Mouse (Mus musculus) T-helper 17 cell (primary cell): ENCODE results near the gene Keap1.
"Not testable (repeated sequence)": the region's sequence is repeated elsewhere in the genome, so short reads cannot be mapped to it uniquely, and the experiment has no call there.

Source experiments
- in situ Hi-C, 2 experiments: fragments of 300-600 bp; cut with MboI, MseI; formaldehyde crosslinking; loops; 1 replicate in 1 of 2; 2 replicates in 1 of 2; pipeline ENCODE4 v1.15.1; 2025; ENCODE audit warnings: high pct_unique_total_duplicates in 2 of 2

The Keap1 gene

DNA sequence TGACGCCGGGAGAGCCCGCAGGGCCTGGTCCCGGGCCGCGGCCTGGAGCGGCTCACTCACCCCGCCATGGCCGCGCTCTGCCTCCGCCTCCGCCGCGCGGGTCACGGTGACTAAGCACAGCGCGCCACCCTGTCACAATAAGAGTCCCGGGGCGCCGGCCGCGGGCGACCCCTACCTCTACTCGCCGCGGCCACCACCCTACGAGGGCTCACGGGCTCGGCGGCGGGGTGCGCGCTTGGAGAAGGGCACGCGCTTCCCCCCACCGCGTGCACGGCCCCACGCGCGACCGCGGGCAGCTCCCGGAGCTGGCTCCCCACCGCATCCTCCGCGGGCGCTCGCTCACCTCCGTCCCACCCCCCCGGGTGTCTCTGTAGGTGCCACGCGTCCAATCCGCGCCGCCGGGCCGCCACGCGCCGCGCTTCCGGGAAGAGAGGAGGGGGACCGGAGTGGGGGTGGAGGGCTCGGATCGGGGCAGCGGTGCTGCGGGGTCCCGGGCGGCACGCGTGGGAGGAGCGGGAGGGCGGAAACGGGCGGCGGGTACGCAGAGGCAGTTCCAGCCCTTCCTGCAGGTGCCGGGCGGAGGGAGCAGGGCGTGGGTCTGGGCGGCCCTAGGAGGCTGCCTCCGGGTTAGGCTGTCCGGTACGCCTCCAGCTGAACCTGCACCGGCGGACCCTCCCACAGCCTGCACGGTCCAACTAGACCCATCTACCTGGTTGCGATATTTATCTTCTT lies at the start of gene Keap1:
Keap1 (minus strand) TSS at position 629 of the 732 bp plus-strand sequence.
- in situ Hi-C loops: no loop called here

DNA sequence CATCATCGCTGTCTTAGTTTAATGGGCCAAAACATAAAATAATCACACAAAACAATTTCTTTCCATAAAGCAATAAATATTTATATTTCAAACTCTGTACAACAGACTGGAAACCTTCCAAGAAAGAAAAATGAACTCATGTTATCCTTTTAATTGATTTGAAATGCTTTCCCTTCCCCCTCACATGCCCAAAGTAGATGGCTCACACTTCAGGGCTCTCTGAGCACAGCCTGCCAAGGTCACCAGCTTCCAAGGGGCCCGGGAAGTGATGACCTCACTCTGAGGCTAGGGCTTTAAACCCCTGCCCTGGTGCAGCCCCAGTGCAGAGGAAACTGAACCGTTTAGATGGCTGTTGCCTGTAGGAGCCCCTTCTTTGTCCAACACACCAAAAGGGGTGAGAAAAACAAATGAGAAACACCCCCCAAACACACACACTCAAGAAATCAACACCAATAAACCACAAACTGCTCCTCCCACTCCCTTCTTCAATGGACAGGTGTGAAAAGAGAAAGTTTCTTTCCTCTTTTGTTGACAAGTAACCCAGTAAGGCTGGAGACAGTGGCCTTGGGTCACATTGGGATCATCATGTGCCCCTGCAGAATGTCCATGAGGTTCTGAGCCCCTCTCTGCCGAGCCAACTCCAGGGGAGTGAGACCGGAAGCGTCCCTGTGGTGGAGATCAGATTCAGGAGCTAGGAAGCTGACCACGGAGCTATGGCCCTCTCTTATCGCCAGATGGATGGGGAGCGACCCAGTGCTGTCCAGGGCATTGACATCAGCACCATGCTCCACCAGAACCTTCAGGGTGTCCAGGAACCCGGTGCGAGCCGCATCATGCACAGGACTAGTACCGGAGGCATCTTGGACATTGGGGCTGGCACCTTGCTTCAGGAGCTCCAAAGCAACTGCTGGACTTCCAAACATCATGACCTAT lies 49.5 kb upstream of the Keap1 start:
- in situ Hi-C loops: no loop called here

- in situ Hi-C loops: no loop called here
Observed at GRCm38 (mm10) chr9:21287571-21288402, 48.6 kb upstream of the Keap1 start, which contains the start of gene Kri1. Kri1 (minus strand) TSS chr9:21287969.

DNA sequence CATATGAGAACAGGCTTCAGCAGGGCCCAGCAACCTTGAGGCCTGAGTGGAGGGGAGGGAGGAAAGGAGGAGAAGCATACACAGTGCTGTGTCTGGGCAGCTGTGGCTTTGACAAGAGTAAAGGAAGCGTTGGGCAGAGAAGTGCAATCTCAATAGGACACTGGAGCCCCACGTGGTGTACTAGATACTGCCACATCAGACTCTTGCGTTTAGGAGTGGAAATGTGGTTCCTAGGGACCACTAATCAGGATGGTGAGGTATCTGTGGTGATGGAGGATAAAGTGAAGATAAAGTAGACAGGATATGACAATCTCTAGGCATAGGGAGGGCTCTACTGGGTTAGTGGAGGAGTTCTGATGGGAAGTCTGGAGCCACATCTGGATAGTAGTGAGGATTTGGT lies 47.6 kb upstream of the Keap1 start:
- in situ Hi-C loops: no loop called here

DNA sequence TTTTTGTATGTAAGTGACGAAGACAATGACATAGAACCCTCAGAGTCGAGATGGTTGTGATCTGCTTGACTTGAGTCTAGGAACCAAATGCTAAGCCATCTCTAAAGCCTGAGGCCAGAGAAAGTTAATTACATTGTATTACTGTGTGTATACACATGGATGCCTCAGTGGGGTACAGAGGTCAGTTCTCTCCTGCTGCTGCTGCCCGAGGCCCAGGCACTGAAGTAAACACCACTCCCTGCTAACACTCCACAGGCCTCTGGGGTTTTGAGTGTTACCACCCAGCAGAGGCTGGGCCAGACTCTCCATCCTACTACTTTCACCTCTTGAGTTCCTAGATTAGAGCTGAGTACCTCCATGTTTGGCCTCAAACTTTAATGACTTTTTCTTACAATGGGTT lies 44.8 kb upstream of the Keap1 start:
- in situ Hi-C loops: no loop called here

- in situ Hi-C loops: no loop called here
Observed at GRCm38 (mm10) chr9:21283591-21283990, 44.4 kb upstream of the Keap1 start.

GRCm38 (mm10) chr9:21277776-21278175 lies 38.6 kb upstream of the Keap1 start:
- in situ Hi-C loops: no loop called here

- in situ Hi-C loops: no loop called here
Observed at GRCm38 (mm10) chr9:21276307-21276706, 37.1 kb upstream of the Keap1 start.

GRCm38 (mm10) chr9:21275727-21276126 lies 36.6 kb upstream of the Keap1 start:
- in situ Hi-C loops: no loop called here

DNA sequence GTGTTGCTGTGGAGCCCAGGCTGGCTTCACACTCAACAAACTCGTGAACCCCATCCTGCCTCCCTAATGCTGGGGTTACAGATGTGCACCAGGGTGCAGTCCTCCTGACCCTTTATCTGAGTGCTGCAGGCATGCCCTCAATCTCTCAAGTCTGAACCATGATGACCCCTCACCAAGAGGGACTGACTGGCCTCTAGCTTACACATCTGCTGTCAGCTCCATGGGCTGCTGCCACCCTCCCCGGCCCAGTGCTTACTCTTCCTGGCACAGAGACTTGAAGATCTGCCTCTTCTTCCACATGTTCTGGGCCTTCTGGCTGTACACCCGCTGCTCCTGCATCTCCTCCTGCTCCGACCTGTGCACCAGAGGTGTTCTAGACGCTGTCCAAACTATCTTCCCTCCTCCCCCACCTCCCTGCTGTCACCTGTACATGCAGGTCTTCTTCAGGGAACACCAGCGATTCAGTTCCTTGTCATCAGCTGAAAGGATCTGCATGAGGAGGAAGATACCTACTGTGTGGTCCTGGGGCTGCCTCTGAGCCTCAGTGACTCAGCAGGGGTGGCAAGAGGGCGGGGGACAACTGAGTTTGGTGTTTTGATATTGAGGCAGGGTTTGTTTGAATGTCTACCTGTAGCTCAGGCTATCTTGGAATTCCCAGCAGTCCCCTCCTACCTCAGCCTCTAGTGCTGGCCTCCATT lies 36.0 kb upstream of the Keap1 start:
- in situ Hi-C loops: no loop called here

DNA sequence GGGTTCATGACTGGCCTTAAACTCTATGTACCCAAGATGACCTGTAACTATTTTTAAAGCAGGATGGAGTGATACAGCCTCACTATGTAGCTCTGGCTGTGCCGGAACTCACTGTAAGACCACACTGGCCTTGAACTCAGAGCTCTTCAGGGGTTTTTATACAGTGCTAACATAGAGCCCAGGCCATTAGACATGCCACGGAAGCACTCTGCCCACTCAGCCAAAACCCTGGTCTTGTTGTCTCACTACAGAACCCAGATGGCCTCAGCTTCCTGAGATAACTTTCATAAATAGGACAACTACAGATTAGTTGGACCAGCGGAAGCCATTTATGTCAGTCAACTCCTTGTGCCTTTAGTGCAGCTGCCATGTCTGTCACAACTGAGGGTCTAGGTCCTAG lies 35.2 kb upstream of the Keap1 start:
- in situ Hi-C loops: no loop called here

- in situ Hi-C loops: no loop called here
Observed at GRCm38 (mm10) chr9:21273520-21274228, 34.5 kb upstream of the Keap1 start.

GRCm38 (mm10) chr9:21273094-21273493 lies 33.9 kb upstream of the Keap1 start:
- in situ Hi-C loops: no loop called here

- in situ Hi-C loops: no loop called here
Observed at GRCm38 (mm10) chr9:21272391-21272790, 33.2 kb upstream of the Keap1 start.

DNA sequence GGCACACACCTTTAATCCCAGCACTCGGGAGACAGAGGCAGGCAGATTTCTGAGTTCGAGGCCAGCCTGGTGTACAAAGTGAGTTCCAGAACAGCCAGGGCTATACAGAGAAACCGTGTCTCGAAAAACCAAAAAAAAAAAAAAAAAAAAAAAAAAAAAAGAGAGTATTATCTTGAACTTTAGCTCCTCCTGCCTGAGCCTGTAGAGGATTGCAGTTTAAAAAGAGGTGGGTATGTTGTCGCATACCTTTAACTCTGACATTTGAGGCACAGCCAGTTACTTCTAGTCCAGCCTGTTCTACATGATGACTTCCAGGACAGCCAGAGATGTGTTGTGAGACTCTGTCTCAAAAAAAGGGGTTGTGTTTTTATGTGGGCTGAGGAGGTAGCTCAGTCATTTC lies 30.4 kb upstream of the Keap1 start:
- in situ Hi-C loops: not testable (repeated sequence)

- in situ Hi-C loops: no loop called here
Observed at GRCm38 (mm10) chr9:21268305-21268704, 29.1 kb upstream of the Keap1 start.

- in situ Hi-C loops: no loop called here
Observed at GRCm38 (mm10) chr9:21266889-21267288, 27.7 kb upstream of the Keap1 start.

- in situ Hi-C loops: no loop called here
Observed at GRCm38 (mm10) chr9:21265611-21266010, 26.4 kb upstream of the Keap1 start.

GRCm38 (mm10) chr9:21265000-21265561 lies 25.9 kb upstream of the Keap1 start, which contains the start of gene Atg4d:
Atg4d (plus strand) TSS chr9:21265293.
- in situ Hi-C loops: no loop called here
